Mouse (Mus musculus): ENCODE measurements around the gene Cybrd1.

DNA sequence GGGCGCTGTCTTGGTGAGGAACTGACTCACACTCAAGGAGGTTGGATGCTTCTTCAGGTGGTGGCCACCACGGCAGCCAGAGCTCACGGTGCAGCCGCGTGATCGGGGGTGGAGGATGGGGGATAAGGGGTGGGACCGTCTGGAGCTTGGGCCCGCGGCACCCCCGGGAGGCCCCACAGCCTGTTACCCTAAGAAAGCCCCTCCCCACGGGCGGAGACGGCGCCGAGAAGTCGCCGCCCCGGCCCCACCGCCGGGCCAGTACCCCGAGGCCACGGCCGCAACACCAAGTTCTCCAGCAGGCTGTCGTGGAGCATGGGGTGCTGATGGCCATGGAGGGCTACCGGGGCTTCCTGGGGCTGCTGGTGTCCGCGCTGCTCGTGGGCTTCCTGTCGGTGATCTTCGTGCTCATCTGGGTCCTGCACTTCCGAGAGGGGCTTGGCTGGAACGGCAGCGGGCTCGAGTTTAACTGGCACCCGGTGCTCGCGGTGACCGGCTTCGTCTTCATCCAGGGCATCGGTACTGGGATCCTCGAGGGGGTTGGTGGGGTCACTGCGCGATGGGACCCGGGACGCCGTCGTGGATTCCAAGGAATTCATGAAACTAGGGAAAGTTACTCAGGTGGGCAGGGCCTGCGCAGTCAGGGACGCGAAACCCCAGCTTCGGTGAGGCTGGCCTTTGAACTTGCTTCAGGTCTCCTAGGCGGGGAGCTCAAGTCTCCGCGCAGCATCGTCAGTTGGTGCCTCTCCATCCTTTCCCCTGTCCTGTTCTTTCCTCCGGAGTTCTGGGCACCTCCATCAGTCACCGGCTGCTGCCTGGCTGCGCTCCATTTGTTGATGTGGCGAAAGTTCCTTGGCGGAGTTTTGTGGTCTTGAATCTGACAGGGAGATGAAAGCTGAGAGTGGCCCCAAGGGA, at the start of gene Cybrd1:
- TF ChIP-seq CTCF (IDR thresholded peaks at IDR 0.05; ENCODE audit: low read depth, low read length) (no peak), POLR2A (IDR thresholded peaks at IDR 0.05; ENCODE audit: borderline replicate concordance, low read depth, low read length) (no peak)
